Mouse (Mus musculus) midbrain, embryonic 15.5 days (tissue): ENCODE measurements at regions not wholly inside any gene's neighbourhood (a gene's known extent, or its start where the extent isn't known, plus 50 kb on each side); places are given as distances from the start of the nearest gene placed in this dataset.

Source experiments
- ATAC-seq: fragments of 200-750 bp; cut with Nextera tagmentation; replicated peaks from 2 replicates; pipeline ENCODE4 v1.8.0; 2017; ENCODE audit warnings: moderate TSS enrichment
- H3K27ac ChIP-seq: fragments of 300-500 bp; sonication (generic); 2 replicates; pipeline ENCODE4 v1.5.1; 2015; ENCODE audit warnings: mild to moderate bottlenecking, inconsistent platforms
- H3K27me3 ChIP-seq: fragments of 300-500 bp; sonication (generic); replicated peaks from 2 replicates; pipeline ENCODE4 v1.6.1; 2015; ENCODE audit warnings: inconsistent platforms
- H3K36me3 ChIP-seq: fragments of 300-500 bp; sonication (generic); replicated peaks from 2 replicates; pipeline ENCODE4 v1.6.1; 2015; ENCODE audit warnings: inconsistent platforms
- H3K4me1 ChIP-seq: fragments of 300-500 bp; sonication (generic); 2 replicates; pipeline ENCODE4 v1.6.1; 2015; ENCODE audit warnings: inconsistent platforms
- H3K4me2 ChIP-seq: fragments of 300-500 bp; sonication (generic); 2 replicates; pipeline ENCODE4 v1.6.1; 2015; ENCODE audit warnings: inconsistent platforms, mild to moderate bottlenecking, moderate library complexity
- H3K4me3 ChIP-seq: fragments of 300-500 bp; sonication (generic); 2 replicates; pipeline ENCODE4 v1.5.1; 2015; ENCODE audit warnings: mild to moderate bottlenecking, inconsistent platforms
- H3K9ac ChIP-seq: fragments of 300-500 bp; sonication (generic); 2 replicates; pipeline ENCODE4 v1.6.1; 2015; ENCODE audit warnings: mild to moderate bottlenecking, inconsistent platforms
- H3K9me3 ChIP-seq: fragments of 300-500 bp; sonication (generic); 2 replicates; pipeline ENCODE4 v1.6.1; 2016; ENCODE audit warnings: inconsistent platforms
- WGBS: fragments of 180-500 bp; shearing (Covaris S2); methylation state at CpG from one replicate; pipeline ENCODE4 v1.1.7; 2015; ENCODE audit warnings: mixed read lengths; 5-methylcytosine and 5-hydroxymethylcytosine counted together

- Histone ChIP-seq H3K9me3 (no peaks in the 10 kb centered on the region), H3K27me3 (no peaks in the 10 kb centered on the region), H3K4me3 (no peak overlapping the region), H3K27ac (peak overlapping the region; percentile 47), H3K36me3 (no peaks in the 10 kb centered on the region), H3K4me1 (no peaks in the 10 kb centered on the region; the same call in 1 of the 2 replicates), H3K4me2 (no peak overlapping the region), H3K9ac (no peak overlapping the region)
- 60% methylated on average over 9 of the region's 9 CpGs for WGBS
- ATAC-seq: peak; percentile 65
Observed at GRCm38 (mm10) chr14:24939476-24940200, 452.7 kb downstream of the Rps24 start.

DNA sequence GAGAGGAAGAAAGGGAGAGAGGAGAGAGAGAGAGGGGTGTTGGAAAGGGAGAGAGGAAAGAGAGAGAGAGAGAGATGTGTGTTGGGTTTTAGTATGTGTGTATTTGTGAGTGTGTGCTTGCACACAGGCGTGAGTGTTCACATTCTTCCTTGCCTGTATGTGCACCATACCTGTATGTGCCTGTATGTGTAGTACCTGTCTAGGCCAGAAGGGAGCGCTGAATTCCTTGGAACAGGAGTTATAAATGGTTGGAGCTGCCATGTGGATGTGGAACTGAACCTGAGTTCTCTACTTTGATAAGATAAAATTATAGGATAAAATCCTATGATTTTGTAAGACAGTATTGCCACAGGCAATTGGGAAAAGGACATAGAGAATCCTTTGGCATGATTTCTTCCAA lies 458.8 kb downstream of the Rps24 start:
- WGBS: 44% methylated on average over 2 of the region's 2 CpGs
- no peak overlapping the region for H3K4me2 ChIP-seq
- H3K27ac ChIP-seq: no peak overlapping the region
- no peaks in the 10 kb centered on the region for H3K36me3 ChIP-seq
- ATAC-seq: no peak
- no peaks in the 10 kb centered on the region for H3K9me3 ChIP-seq
- no peaks in the 10 kb centered on the region for H3K27me3 ChIP-seq
- no peak overlapping the region for H3K9ac ChIP-seq
- no peaks in the 10 kb centered on the region for H3K4me1 ChIP-seq
- no peak overlapping the region for H3K4me3 ChIP-seq

DNA sequence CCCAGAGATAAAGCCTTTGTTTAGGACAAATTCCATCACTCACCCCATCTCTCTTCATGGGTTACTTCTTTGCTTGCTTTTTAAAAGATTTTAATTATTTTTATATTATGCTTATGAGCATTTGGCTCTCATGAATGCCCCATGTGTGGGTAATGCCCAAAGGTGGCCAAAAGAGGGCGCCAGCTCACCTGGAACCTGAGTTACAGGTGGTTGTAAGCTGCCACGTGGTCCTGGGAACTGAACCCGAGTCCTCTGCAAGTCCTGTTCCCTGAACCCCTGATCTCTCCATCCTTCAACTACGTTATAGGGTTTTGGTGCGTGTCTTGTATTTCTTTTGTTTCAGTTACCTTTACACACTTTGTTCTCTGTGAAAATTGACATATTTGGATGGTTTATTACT lies 460.2 kb downstream of the Rps24 start:
- WGBS: 85% methylated on average over 5 of the region's 5 CpGs
- no peak for ATAC-seq
- H3K27me3 ChIP-seq: no peaks in the 10 kb centered on the region
- no peak overlapping the region for H3K9ac ChIP-seq
- H3K4me2 ChIP-seq: no peak overlapping the region
- H3K4me3 ChIP-seq: no peak overlapping the region
- no peaks in the 10 kb centered on the region for H3K9me3 ChIP-seq
- no peaks in the 10 kb centered on the region for H3K36me3 ChIP-seq
- H3K27ac ChIP-seq: no peak overlapping the region
- no peaks in the 10 kb centered on the region for H3K4me1 ChIP-seq

- no peaks in the 10 kb centered on the region for H3K9me3 ChIP-seq
- H3K4me2 ChIP-seq: no peak overlapping the region
- H3K4me3 ChIP-seq: no peak overlapping the region
- ATAC-seq: no peak
- WGBS: 93% methylated on average over 11 of the region's 11 CpGs
- peaks cover 14% of the 10 kb centered on the region for H3K4me1 ChIP-seq
- no peaks in the 10 kb centered on the region for H3K27me3 ChIP-seq
- H3K9ac ChIP-seq: no peak overlapping the region
- H3K27ac ChIP-seq: 0 out of 2 replicates have a peak overlapping the region, but pooled peaks have one; percentile 57
- no peaks in the 10 kb centered on the region for H3K36me3 ChIP-seq
Observed at GRCm38 (mm10) chr14:24955891-24956410, 469.0 kb downstream of the Rps24 start.

- peaks cover 14% of the 10 kb centered on the region for H3K4me1 ChIP-seq
- peak overlapping the region; percentile 57 for H3K27ac ChIP-seq
- no peak overlapping the region for H3K9ac ChIP-seq
- 39% methylated on average over 2 of the region's 2 CpGs for WGBS
- H3K27me3 ChIP-seq: no peaks in the 10 kb centered on the region
- H3K4me3 ChIP-seq: no peak overlapping the region
- ATAC-seq: peak; percentile 54; the same call in 1 of the 2 replicates
- H3K36me3 ChIP-seq: no peaks in the 10 kb centered on the region
- H3K4me2 ChIP-seq: no peak overlapping the region
- H3K9me3 ChIP-seq: no peaks in the 10 kb centered on the region
Observed at GRCm38 (mm10) chr14:24956528-24957210, 469.7 kb downstream of the Rps24 start.

DNA sequence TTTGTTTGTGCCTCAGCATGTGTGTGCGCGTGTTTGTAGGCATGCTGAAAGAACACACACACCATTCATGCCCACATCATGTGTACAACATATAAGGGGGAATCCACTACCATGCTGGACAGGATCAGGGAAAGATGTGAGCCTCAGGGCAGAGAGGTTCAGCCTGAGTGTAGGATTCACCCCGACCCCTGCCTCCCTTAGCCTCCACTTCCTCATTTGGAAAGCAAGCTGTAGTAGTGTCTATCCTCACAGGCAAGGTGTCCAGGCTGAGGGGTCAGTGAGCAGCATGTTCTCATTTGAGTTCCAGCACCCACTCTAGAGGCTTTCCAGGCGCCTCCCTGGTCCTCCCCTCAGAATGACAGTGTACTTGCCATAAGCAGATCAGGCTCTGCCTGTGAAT lies 470.5 kb downstream of the Rps24 start:
- Histone ChIP-seq H3K9ac (no peak overlapping the region), H3K9me3 (no peaks in the 10 kb centered on the region), H3K27me3 (no peaks in the 10 kb centered on the region), H3K36me3 (no peaks in the 10 kb centered on the region), H3K4me1 (peaks cover 14% of the 10 kb centered on the region), H3K27ac (no peak overlapping the region), H3K4me2 (no peak overlapping the region), H3K4me3 (no peak overlapping the region)
- 89% methylated on average over 4 of the region's 4 CpGs for WGBS
- no peak for ATAC-seq

- Histone ChIP-seq H3K27me3 (no peaks in the 10 kb centered on the region), H3K9me3 (no peaks in the 10 kb centered on the region), H3K4me1 (peaks cover 14% of the 10 kb centered on the region), H3K4me3 (no peak overlapping the region), H3K27ac (no peak overlapping the region), H3K36me3 (no peaks in the 10 kb centered on the region), H3K9ac (no peak overlapping the region), H3K4me2 (no peak overlapping the region)
- WGBS: 88% methylated on average over 4 of the region's 4 CpGs
- ATAC-seq: no peak
Observed at GRCm38 (mm10) chr14:24958821-24959220, 471.9 kb downstream of the Rps24 start.

- H3K4me2 ChIP-seq: no peak overlapping the region
- H3K27me3 ChIP-seq: no peaks in the 10 kb centered on the region
- no peaks in the 10 kb centered on the region for H3K9me3 ChIP-seq
- H3K4me1 ChIP-seq: peaks cover 14% of the 10 kb centered on the region
- no peak overlapping the region for H3K27ac ChIP-seq
- WGBS: 77% methylated on average over 1 of the region's 1 CpGs
- H3K36me3 ChIP-seq: no peaks in the 10 kb centered on the region
- H3K4me3 ChIP-seq: no peak overlapping the region
- ATAC-seq: no peak
- H3K9ac ChIP-seq: no peak overlapping the region
Observed at GRCm38 (mm10) chr14:24959401-24959800, 472.5 kb downstream of the Rps24 start.

- Histone ChIP-seq H3K9ac (no peak overlapping the region), H3K27ac (peak overlapping the region; percentile 3; the same call in 1 of the 2 replicates), H3K9me3 (no peaks in the 10 kb centered on the region), H3K27me3 (no peaks in the 10 kb centered on the region), H3K4me1 (peaks cover 14% of the 10 kb centered on the region), H3K4me2 (no peak overlapping the region), H3K4me3 (no peak overlapping the region), H3K36me3 (no peaks in the 10 kb centered on the region)
- peak; percentile 76 for ATAC-seq
- 35% methylated on average over 5 of the region's 5 CpGs for WGBS
Observed at GRCm38 (mm10) chr14:24960082-24960482, 473.2 kb downstream of the Rps24 start.

DNA sequence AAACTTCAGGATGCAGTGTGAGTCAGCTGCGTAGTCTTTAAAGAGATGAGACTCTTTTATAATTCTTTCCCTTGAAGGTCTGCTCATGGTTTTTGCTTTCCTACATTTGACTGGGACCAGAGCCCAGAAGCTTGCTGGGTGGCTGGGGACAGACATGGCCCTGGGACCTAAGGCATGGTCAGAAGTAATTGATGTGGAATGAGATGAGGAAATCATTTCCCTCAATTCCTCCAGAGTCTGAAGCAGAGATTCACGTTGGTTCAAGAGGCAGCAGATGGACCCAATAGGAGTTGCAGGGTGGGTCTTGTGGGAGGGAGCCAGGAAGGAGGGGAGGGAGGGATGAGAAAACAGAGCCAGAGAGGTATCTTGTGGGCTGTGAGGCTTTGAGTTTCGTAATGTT lies 473.9 kb downstream of the Rps24 start:
- Histone ChIP-seq H3K9me3 (no peaks in the 10 kb centered on the region), H3K4me3 (no peak overlapping the region), H3K36me3 (no peaks in the 10 kb centered on the region), H3K27ac (no peak overlapping the region), H3K9ac (no peak overlapping the region), H3K27me3 (no peaks in the 10 kb centered on the region), H3K4me1 (peaks cover 14% of the 10 kb centered on the region), H3K4me2 (no peak overlapping the region)
- 71% methylated on average over 3 of the region's 3 CpGs for WGBS
- ATAC-seq: no peak

DNA sequence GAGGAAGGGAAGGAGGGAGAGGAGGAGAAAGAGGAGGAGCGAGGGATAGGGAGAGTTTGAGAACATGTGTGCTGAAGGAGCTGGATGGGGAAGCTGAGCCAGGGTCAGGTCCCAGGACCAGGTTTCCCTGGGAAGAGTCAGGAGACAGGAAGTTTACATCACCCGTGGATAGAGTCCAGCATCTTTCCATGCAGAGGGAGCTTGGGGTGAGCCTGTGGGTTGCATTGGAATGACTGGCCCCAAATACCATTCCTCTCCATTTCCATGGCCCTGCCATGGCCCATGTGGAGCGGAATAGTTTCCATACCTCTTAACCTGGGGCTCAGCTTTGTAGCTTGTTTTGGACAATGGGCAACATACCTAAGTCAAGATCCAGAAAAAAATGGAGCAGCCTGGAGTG lies 474.8 kb downstream of the Rps24 start:
- Histone ChIP-seq H3K27ac (no peak overlapping the region), H3K9ac (no peak overlapping the region), H3K4me1 (peaks cover 6% of the 10 kb centered on the region), H3K27me3 (no peaks in the 10 kb centered on the region), H3K36me3 (no peaks in the 10 kb centered on the region), H3K9me3 (no peaks in the 10 kb centered on the region), H3K4me2 (no peak overlapping the region), H3K4me3 (no peak overlapping the region)
- WGBS: 95% methylated on average over 3 of the region's 3 CpGs
- ATAC-seq: no peak

DNA sequence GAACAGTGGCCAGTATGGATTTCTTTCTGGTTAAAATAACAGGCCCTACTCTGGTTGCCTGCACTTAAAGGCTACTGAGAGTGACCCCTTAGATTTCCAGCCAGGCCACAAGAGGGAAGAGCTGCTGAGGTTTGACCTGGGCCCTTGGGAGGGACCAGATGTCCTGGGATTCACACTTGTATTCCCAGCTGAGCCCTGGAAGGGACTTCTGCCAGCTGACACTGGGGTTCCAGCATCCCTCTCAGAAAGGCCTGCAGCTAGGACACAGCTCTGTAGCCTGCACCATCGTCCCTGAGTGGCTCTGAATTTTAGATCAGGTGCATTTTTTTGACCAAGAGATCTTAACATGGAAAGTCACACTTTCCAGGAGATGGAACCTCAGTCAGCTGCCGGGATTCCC lies 482.7 kb downstream of the Rps24 start:
- Histone ChIP-seq H3K36me3 (no peaks in the 10 kb centered on the region), H3K9ac (no peak overlapping the region), H3K4me1 (peaks cover 14% of the 10 kb centered on the region; the same call in 1 of the 2 replicates), H3K4me2 (no peak overlapping the region), H3K27ac (no peak overlapping the region), H3K27me3 (no peaks in the 10 kb centered on the region), H3K9me3 (no peaks in the 10 kb centered on the region), H3K4me3 (no peak overlapping the region)
- no peak for ATAC-seq
- WGBS: 61% methylated on average over 2 of the region's 2 CpGs
